Mouse (Mus musculus): ENCODE measurements around the gene Zgrf1. TPM values are rescaled to one million over a fixed set of nuclear protein-coding genes. Genes with fewer than 3 reads are reported as not detected.

Gene Zgrf1
- polyA plus RNA-seq, 1 experiment, result 0.48 TPM

- Histone ChIP-seq H3K4me1 (ENCODE audit: control insufficient read depth, insufficient read depth, insufficient read length, low read length) (no peaks in the 10 kb centered on the region), H3K27ac (replicated peaks; ENCODE audit: low read depth, low read length) (no peak overlapping the region), H3K4me3 (ENCODE audit: insufficient read depth, low read depth, low read length) (no peak overlapping the region)
Observed at GRCm38 (mm10) chr3:127539193-127539592, 14.1 kb upstream of the Zgrf1 start.

GRCm38 (mm10) chr3:127543976-127544375 is 9.3 kb upstream of the Zgrf1 start:
- Histone ChIP-seq H3K4me3 (ENCODE audit: insufficient read depth, low read depth, low read length) (no peak overlapping the region), H3K4me1 (ENCODE audit: control insufficient read depth, insufficient read depth, insufficient read length, low read length) (no peaks in the 10 kb centered on the region)

GRCm38 (mm10) chr3:127544610-127545121 is 8.6 kb upstream of the Zgrf1 start:
- no peaks in the 10 kb centered on the region for H3K4me1 ChIP-seq (ENCODE audit: control insufficient read depth, insufficient read depth, insufficient read length, low read length)
- no peak overlapping the region for H3K27ac ChIP-seq (replicated peaks; ENCODE audit: low read depth, low read length)
- H3K4me3 ChIP-seq (ENCODE audit: insufficient read depth, low read depth, low read length), result no peak overlapping the region

More at GRCm38 (mm10) chr3:127543976-127544375, 9.3 kb upstream of the Zgrf1 start:
- H3K27ac ChIP-seq (replicated peaks; ENCODE audit: low read depth, low read length), result no peak overlapping the region

- H3K4me3 ChIP-seq (ENCODE audit: insufficient read depth, low read depth, low read length), result no peak overlapping the region
- H3K27ac ChIP-seq (replicated peaks; ENCODE audit: low read depth, low read length), result no peak overlapping the region
- H3K4me1 ChIP-seq (ENCODE audit: control insufficient read depth, insufficient read depth, insufficient read length, low read length), result no peaks in the 10 kb centered on the region
Observed at GRCm38 (mm10) chr3:127547882-127548281, 5.4 kb upstream of the Zgrf1 start.

GRCm38 (mm10) chr3:127552434-127552972 is 786 bp upstream of the Zgrf1 start:
- Histone ChIP-seq H3K27ac (replicated peaks; ENCODE audit: low read depth, low read length) (peak overlapping the region; percentile 59), H3K4me3 (ENCODE audit: insufficient read depth, low read depth, low read length) (peak overlapping the region; percentile 50)

GRCm38 (mm10) chr3:127553720-127554043 is 393 bp downstream of the Zgrf1 start:
- Histone ChIP-seq H3K27ac (replicated peaks; ENCODE audit: low read depth, low read length) (no peak overlapping the region), H3K4me3 (ENCODE audit: insufficient read depth, low read depth, low read length) (peak overlapping the region; percentile 88), H3K4me1 (ENCODE audit: control insufficient read depth, insufficient read depth, insufficient read length, low read length) (no peaks in the 10 kb centered on the region)

More at GRCm38 (mm10) chr3:127552434-127552972, 786 bp upstream of the Zgrf1 start:
- H3K4me1 ChIP-seq (ENCODE audit: control insufficient read depth, insufficient read depth, insufficient read length, low read length), result no peaks in the 10 kb centered on the region

GRCm38 (mm10) chr3:127554723-127555122 is 1.4 kb downstream of the Zgrf1 start:
- no peak overlapping the region for H3K4me3 ChIP-seq (ENCODE audit: insufficient read depth, low read depth, low read length)
- H3K4me1 ChIP-seq (ENCODE audit: control insufficient read depth, insufficient read depth, insufficient read length, low read length), result no peaks in the 10 kb centered on the region
- H3K27ac ChIP-seq (replicated peaks; ENCODE audit: low read depth, low read length), result no peak overlapping the region

- Histone ChIP-seq H3K4me1 (ENCODE audit: control insufficient read depth, insufficient read depth, insufficient read length, low read length) (no peaks in the 10 kb centered on the region), H3K4me3 (ENCODE audit: insufficient read depth, low read depth, low read length) (no peak overlapping the region), H3K27ac (replicated peaks; ENCODE audit: low read depth, low read length) (no peak overlapping the region)
Observed at GRCm38 (mm10) chr3:127558201-127558600, 4.9 kb downstream of the Zgrf1 start.

GRCm38 (mm10) chr3:127562974-127563373 is 9.7 kb downstream of the Zgrf1 start:
- Histone ChIP-seq H3K4me1 (ENCODE audit: control insufficient read depth, insufficient read depth, insufficient read length, low read length) (no peaks in the 10 kb centered on the region), H3K4me3 (ENCODE audit: insufficient read depth, low read depth, low read length) (no peak overlapping the region), H3K27ac (replicated peaks; ENCODE audit: low read depth, low read length) (no peak overlapping the region)

- Histone ChIP-seq H3K4me3 (ENCODE audit: insufficient read depth, low read depth, low read length) (no peak overlapping the region), H3K27ac (replicated peaks; ENCODE audit: low read depth, low read length) (no peak overlapping the region), H3K4me1 (ENCODE audit: control insufficient read depth, insufficient read depth, insufficient read length, low read length) (no peaks in the 10 kb centered on the region)
Observed at GRCm38 (mm10) chr3:127565129-127565528, 11.8 kb downstream of the Zgrf1 start.

- no peak overlapping the region for H3K27ac ChIP-seq (replicated peaks; ENCODE audit: low read depth, low read length)
- no peak overlapping the region for H3K4me3 ChIP-seq (ENCODE audit: insufficient read depth, low read depth, low read length)
Observed at GRCm38 (mm10) chr3:127572557-127572956, 19.3 kb downstream of the Zgrf1 start.

GRCm38 (mm10) chr3:127597136-127597535 is 43.8 kb downstream of the Zgrf1 start:
- Histone ChIP-seq H3K27ac (replicated peaks; ENCODE audit: low read depth, low read length) (no peak overlapping the region), H3K4me3 (ENCODE audit: insufficient read depth, low read depth, low read length) (no peak overlapping the region), H3K4me1 (ENCODE audit: control insufficient read depth, insufficient read depth, insufficient read length, low read length) (no peaks in the 10 kb centered on the region)

More at GRCm38 (mm10) chr3:127572557-127572956, 19.3 kb downstream of the Zgrf1 start:
- no peaks in the 10 kb centered on the region for H3K4me1 ChIP-seq (ENCODE audit: control insufficient read depth, insufficient read depth, insufficient read length, low read length)

GRCm38 (mm10) chr3:127608109-127608508 is 54.8 kb downstream of the Zgrf1 start:
- Histone ChIP-seq H3K27ac (replicated peaks; ENCODE audit: low read depth, low read length) (no peak overlapping the region), H3K4me3 (ENCODE audit: insufficient read depth, low read depth, low read length) (no peak overlapping the region), H3K4me1 (ENCODE audit: control insufficient read depth, insufficient read depth, insufficient read length, low read length) (no peaks in the 10 kb centered on the region)

GRCm38 (mm10) chr3:127625296-127625695 is 72.0 kb downstream of the Zgrf1 start:
- Histone ChIP-seq H3K27ac (replicated peaks; ENCODE audit: low read depth, low read length) (no peak overlapping the region), H3K4me1 (ENCODE audit: control insufficient read depth, insufficient read depth, insufficient read length, low read length) (peaks cover 7% of the 10 kb centered on the region), H3K4me3 (ENCODE audit: insufficient read depth, low read depth, low read length) (peak overlapping the region; percentile 39; the same call in 1 of the 2 replicates)

GRCm38 (mm10) chr3:127625701-127626399 is 72.6 kb downstream of the Zgrf1 start:
- Histone ChIP-seq H3K4me1 (ENCODE audit: control insufficient read depth, insufficient read depth, insufficient read length, low read length) (peaks cover 7% of the 10 kb centered on the region), H3K27ac (replicated peaks; ENCODE audit: low read depth, low read length) (no peak overlapping the region), H3K4me3 (ENCODE audit: insufficient read depth, low read depth, low read length) (peak overlapping the region; percentile 39; the same call in 1 of the 2 replicates)

GRCm38 (mm10) chr3:127626524-127626923 is 73.2 kb downstream of the Zgrf1 start:
- Histone ChIP-seq H3K27ac (replicated peaks; ENCODE audit: low read depth, low read length) (no peak overlapping the region), H3K4me1 (ENCODE audit: control insufficient read depth, insufficient read depth, insufficient read length, low read length) (peaks cover 7% of the 10 kb centered on the region), H3K4me3 (ENCODE audit: insufficient read depth, low read depth, low read length) (no peak overlapping the region)

All from brown adipose tissue, adult 24 weeks (tissue).